Mouse (Mus musculus) liver, adult 2 months (tissue): Measurements from ENCODE around the gene Clip3. TPM values are rescaled to one million over a fixed set of nuclear protein-coding genes. Genes with fewer than 3 reads are reported as not detected.

ENCODE experiments used
- DNase-seq: peaks from one replicate; pipeline ENCODE4 v3.0.0-alpha.2; 2011; ENCODE audit warnings: low read depth, low spot score; ENCODE audit errors: extremely low read depth
- H3K27ac ChIP-seq: fragments of 200-500 bp; replicated peaks from 2 replicates; pipeline ENCODE4 v1.5.1; 2012; ENCODE audit warnings: low read depth, mild to moderate bottlenecking, control low read depth, inconsistent platforms, low read length; ENCODE audit not compliant: insufficient read depth
- H3K27me3 ChIP-seq: fragments of 200-500 bp; 2 replicates; pipeline ENCODE4 v1.6.1; 2012; ENCODE audit warnings: mild to moderate bottlenecking, moderate library complexity, low read length, inconsistent platforms; ENCODE audit not compliant: control insufficient read depth, insufficient read depth
- H3K36me3 ChIP-seq: fragments of 200-500 bp; 2 replicates; pipeline ENCODE4 v1.6.1; 2012; ENCODE audit warnings: low read length, inconsistent platforms; ENCODE audit not compliant: control insufficient read depth, insufficient read depth
- H3K4me1 ChIP-seq: fragments of 200-500 bp; 2 replicates; pipeline ENCODE4 v1.6.1; 2011; ENCODE audit warnings: low read length; ENCODE audit not compliant: control insufficient read depth, insufficient read depth
- H3K4me3 ChIP-seq: fragments of 200-500 bp; 2 replicates; pipeline ENCODE4 v1.5.1; 2011; ENCODE audit warnings: low read depth, mild to moderate bottlenecking, control low read depth, low read length, moderate library complexity; ENCODE audit not compliant: insufficient read depth
- H3K79me2 ChIP-seq: fragments of 200-500 bp; 2 replicates; pipeline ENCODE4 v1.6.1; 2012; ENCODE audit warnings: inconsistent platforms, mild to moderate bottlenecking, low read length, moderate library complexity; ENCODE audit not compliant: control insufficient read depth, insufficient read depth
- H3K9ac ChIP-seq: fragments of 200-500 bp; 2 replicates; pipeline ENCODE4 v1.6.1; 2012; ENCODE audit warnings: low read depth, mild to moderate bottlenecking, control low read depth, inconsistent platforms, low read length
- CTCF ChIP-seq: fragments of 200-500 bp; IDR thresholded peaks from 2 replicates; pipeline ENCODE4 v1.5.1; 2011; ENCODE audit warnings: low read depth, low read length, control low read depth
- POLR2A ChIP-seq: fragments of 200-500 bp; IDR thresholded peaks from 2 replicates; pipeline ENCODE4 v1.6.1; 2011; ENCODE audit warnings: low read length, control low read depth; ENCODE audit not compliant: insufficient read depth; ENCODE audit errors: extremely low read depth
- WGBS: fragments of 180-500 bp; shearing (Covaris S2); methylation state at CpG from one replicate; pipeline ENCODE4 v1.1.7; 2018; 5-methylcytosine and 5-hydroxymethylcytosine counted together
- polyA plus RNA-seq: library from polyadenylated mRNA; depleted of rRNA; stranded (reverse); fragments of >200 nt; gene quantifications from 2 replicates; pipeline ENCODE4 v1.2.3, GENCODE M21; 2012
- total RNA-seq: library from RNA; depleted of rRNA; stranded (reverse); fragments of >200 nt; gene quantifications from 2 replicates; pipeline ENCODE4 v1.2.3, GENCODE M21; 2014

Gene Clip3
- total and polyA plus RNA-seq, 2 experiments: 0.18 to 0.24 TPM

DNA sequence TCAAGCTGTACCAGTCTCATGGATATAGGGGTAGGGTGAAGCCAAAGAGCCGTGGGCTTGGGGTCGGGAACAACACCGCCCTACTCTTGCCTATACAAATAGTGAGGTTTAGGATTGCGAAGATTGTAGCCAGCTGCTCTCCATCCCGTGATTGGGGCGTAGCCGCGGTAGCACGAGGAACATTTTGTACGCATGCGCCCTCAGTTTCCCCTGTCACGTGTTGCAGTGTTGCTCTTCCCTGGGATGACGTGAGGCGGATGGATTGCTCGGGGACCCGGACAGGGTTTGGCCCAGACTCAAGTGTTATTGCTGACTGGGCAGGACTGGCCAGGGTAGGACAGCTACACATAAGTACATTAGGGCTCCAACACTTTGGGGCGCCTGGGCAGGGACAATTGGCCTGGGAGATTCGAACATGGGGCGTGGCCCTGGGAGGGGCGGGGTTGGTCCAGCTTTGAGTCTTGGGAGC, 10.8 kb upstream of the Clip3 start:
- Histone ChIP-seq H3K27me3 (no peaks in the 10 kb centered on the region), H3K36me3 (no peaks in the 10 kb centered on the region), H3K79me2 (no peaks in the 10 kb centered on the region), H3K4me1 (no peaks in the 10 kb centered on the region), H3K9ac (peak overlapping the region; percentile 32), H3K4me3 (peak overlapping the region; percentile 39), H3K27ac (peak overlapping the region; percentile 89)
- DNase-seq: peak; percentile 71
- WGBS: under 1% methylated on average over 20 of the region's 20 CpGs
- no peak for TF ChIP-seq POLR2A
- TF ChIP-seq CTCF: no peak

DNA sequence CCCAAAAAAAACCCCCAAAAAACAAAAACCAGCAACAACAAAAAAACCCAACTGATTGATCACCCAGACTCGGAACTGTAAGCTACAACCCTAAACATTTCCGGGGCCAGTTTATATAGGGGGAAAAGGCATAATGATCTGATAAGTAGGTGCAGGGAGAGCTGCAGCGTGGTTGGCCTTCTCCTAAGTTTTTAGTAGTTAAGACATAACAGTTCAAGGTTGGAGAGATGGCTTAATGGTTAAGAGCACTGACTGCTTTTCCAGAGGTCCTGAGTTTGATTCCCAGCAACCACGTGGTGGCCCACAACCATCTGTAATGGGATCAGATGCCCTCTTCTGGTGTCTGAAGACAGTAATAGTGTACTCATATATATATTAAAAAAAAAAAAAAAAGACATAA, 10.0 kb upstream of the Clip3 start:
- Histone ChIP-seq H3K36me3 (no peaks in the 10 kb centered on the region), H3K79me2 (no peaks in the 10 kb centered on the region), H3K4me1 (no peaks in the 10 kb centered on the region), H3K9ac (no peak overlapping the region), H3K27me3 (no peaks in the 10 kb centered on the region), H3K27ac (no peak overlapping the region), H3K4me3 (no peak overlapping the region)
- DNase-seq: no peak
- TF ChIP-seq POLR2A: no peak
- no peak for TF ChIP-seq CTCF
- WGBS: 80% methylated on average over 4 of the region's 4 CpGs

DNA sequence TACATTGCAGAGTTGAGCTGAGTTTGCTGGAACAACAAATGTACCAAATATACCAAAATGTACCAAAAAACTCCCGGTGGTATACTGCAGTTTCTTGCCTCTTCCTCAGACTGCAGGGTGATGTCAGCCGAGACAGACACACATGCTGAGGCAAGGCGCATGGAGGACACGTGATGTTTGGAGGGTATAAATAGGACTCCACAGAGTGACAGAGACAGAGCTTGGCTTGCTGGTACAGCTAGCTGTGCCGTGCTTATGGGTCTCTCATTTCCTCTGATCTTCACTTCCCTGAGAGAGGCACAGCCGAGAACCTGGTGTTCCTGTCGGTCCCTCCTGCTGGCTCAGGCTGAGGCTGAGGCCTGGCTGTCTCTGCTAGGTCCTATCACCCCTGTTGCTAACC, 8.8 kb upstream of the Clip3 start:
- H3K4me3 ChIP-seq: no peak overlapping the region
- H3K9ac ChIP-seq: no peak overlapping the region
- no peak overlapping the region for H3K27ac ChIP-seq
- no peaks in the 10 kb centered on the region for H3K27me3 ChIP-seq
- no peaks in the 10 kb centered on the region for H3K4me1 ChIP-seq
- no peaks in the 10 kb centered on the region for H3K36me3 ChIP-seq
- no peak for TF ChIP-seq CTCF
- no peak for DNase-seq
- no peaks in the 10 kb centered on the region for H3K79me2 ChIP-seq
- WGBS: 87% methylated on average over 7 of the region's 7 CpGs

DNA sequence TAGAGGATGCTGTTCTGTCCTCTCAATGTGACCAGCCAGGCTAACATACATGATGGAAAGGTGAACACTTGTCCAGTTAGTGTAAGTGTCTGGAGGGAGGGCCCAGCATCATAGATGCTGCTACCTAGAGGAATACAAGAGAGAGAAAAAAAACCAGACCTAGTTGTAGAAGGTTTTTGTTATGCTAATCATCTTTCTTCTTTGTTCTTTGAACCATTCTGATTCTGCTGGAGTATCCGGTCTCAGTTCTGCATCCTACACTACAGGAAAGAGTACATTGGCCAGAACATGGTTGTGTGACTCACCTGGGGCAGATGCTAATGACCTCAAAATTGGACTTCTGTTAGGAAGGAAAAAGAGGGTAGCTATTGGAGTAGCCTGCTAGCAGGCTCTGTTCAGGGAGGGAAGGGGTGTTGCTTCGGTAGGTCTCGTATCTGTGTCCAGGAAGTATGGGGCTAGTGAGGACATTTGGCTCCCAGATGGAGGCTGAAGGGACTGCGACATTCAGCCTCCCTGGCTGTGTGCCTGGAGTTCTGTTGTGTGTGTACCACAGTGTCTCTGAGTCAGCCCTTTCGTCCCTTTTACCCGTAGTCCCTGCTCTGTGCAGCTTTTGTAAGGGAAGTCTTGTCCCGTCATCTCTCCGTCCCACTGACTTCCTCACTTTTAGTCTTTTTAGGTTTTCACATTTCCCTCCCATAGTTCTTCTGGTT, 4.7 kb upstream of the Clip3 start:
- Histone ChIP-seq H3K79me2 (no peaks in the 10 kb centered on the region), H3K36me3 (no peaks in the 10 kb centered on the region), H3K27me3 (no peaks in the 10 kb centered on the region; the same call in none of the 2 replicates), H3K9ac (no peak overlapping the region), H3K27ac (no peak overlapping the region), H3K4me3 (no peak overlapping the region), H3K4me1 (no peaks in the 10 kb centered on the region)
- no peak for DNase-seq
- 63% methylated on average over 8 of the region's 8 CpGs for WGBS
- TF ChIP-seq POLR2A (no peak), CTCF (no peak)

DNA sequence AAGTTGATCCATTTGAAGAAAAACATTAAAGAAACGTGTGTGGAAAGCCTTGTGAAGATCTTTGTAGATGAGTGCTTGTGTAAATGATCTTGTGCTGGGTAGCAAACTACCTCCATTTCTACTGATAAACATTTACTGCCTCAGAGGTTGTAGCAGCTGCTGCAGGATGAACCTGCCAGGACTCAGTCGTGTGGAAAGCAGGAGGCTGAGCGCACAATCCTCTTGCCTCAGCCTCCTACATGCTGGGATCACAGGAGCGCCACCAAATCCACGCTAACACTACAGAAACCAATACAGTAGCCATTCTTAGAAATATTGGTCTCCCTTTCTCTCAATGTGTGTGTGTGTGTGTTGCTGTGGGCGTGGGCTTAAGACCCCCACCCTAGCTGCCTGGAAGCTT, 3.5 kb upstream of the Clip3 start:
- Histone ChIP-seq H3K36me3 (no peaks in the 10 kb centered on the region), H3K79me2 (no peaks in the 10 kb centered on the region), H3K4me3 (no peak overlapping the region), H3K9ac (no peak overlapping the region), H3K27me3 (no peaks in the 10 kb centered on the region; the same call in none of the 2 replicates), H3K4me1 (no peaks in the 10 kb centered on the region), H3K27ac (no peak overlapping the region)
- 69% methylated on average over 6 of the region's 6 CpGs for WGBS
- DNase-seq: no peak
- TF ChIP-seq POLR2A (no peak), CTCF (no peak)

DNA sequence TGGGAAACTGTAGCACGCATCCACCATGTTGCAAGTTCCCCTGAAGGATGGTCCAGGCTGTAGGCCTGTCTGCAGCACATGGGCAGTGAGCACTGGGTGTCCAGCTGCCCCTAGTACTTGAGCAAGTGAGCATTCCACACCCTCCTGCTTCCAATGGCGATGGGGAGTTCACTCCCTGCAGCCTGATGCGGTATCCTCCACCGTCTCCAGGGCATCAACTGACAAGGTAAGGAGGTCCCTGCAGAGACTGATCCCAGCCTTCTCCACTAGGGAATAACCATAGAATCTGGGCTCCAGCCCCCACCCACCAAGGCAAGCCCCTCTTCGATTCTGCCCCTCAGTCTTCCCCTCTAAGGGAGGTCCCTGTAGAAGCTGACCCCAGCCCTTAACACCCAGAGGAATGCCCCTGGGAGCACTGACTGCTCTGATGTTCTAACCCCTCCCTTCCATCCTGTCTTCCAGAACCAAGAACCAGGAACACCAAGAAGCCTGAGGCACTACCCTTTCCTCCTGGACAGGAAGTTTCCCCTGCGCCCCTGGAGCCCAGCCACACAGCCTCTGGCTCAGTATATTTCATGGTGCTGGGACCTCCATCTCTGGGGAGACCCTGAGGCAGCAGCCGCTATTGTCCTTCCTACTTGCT, 2.3 kb upstream of the Clip3 start:
- no peaks in the 10 kb centered on the region for H3K4me1 ChIP-seq
- no peak for DNase-seq
- no peak overlapping the region for H3K27ac ChIP-seq
- H3K4me3 ChIP-seq: no peak overlapping the region
- no peaks in the 10 kb centered on the region; the same call in none of the 2 replicates for H3K27me3 ChIP-seq
- H3K9ac ChIP-seq: no peak overlapping the region
- H3K79me2 ChIP-seq: no peaks in the 10 kb centered on the region
- TF ChIP-seq CTCF (no peak), POLR2A (no peak)
- H3K36me3 ChIP-seq: no peaks in the 10 kb centered on the region
- 69% methylated on average over 7 of the region's 7 CpGs for whole genome bisulfite sequencing
